Mouse (Mus musculus) left cerebral cortex, postnatal 36 days (tissue): ENCODE data around the gene Lsm12. TPM values are rescaled to one million over a fixed set of nuclear protein-coding genes. Genes with fewer than 3 reads are reported as not detected.

Experiments
- DNase-seq, 2 experiments: peaks; one replicate each; pipeline ENCODE4 v3.0.0; 2021 to 2022; ENCODE audit warnings: low spot score in 2 of 2, mixed read lengths in 1 of 2
- intact Hi-C: fragments of 180-260 bp; cut with DNase I; formaldehyde crosslinking; loops from one replicate; pipeline ENCODE4 v1.15.1; 2025
- microRNA-seq: library from miRNA; unstranded; fragments of <30 nt; microRNA quantifications from one replicate; pipeline ENCODE4 v1.2.0, GENCODE M21; 2022
- total RNA-seq, 2 experiments: library from RNA; stranded (reverse); gene quantifications; 2 replicates each; pipeline ENCODE4 v1.2.3; 2021

Gene Lsm12
- total RNA-seq, 2 experiments from 2014 or later, result 58.0 to 58.7 TPM

DNA sequence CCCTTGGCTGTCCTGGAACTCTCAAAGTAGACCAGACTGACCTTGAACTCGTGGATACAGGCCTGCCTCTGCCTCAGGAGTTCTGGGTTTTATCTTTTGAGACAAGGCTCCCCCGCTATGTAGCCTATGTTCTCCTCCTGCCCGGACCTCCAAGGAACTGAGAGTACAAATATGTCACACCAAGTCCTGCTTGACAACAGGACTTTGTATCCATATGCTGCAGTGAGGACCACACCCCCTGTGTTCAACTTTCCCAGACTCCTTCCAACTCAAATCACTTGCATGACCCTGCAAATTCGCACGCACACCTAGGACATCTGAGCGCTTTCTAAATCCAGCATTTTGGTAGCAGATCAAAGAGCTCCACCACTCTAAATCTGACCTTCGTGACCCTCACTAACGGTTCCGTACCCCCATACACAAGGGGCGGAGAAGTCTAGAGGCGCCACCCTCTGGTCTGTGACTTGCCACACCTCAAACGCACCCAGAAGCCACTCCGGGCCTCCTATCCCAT, 40.1 kb downstream of the Lsm12 start:
- no peak for DNase-seq
- intact Hi-C loops, result no loop called here

DNA sequence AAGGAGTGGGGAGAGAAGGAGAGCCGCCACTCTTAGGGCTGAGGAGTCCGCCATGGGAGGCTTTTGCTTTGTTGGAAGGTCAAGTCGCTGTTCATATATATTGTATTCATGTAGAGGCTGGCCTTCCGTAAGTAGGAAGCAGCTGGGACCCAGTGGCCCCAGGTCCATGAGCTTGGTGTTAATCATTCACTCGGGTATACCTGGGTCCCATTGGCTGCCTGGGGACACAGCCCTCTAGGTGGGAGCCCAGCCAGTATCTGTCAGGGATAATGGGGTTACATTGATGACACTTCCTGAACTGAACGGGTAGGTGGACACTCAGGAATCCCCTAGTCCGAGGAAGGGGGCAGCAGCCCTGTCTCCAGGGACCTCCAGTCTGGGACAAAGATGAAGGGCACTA, 42.7 kb downstream of the Lsm12 start:
- intact Hi-C loops, result no loop called here
- no peak for DNase-seq

DNA sequence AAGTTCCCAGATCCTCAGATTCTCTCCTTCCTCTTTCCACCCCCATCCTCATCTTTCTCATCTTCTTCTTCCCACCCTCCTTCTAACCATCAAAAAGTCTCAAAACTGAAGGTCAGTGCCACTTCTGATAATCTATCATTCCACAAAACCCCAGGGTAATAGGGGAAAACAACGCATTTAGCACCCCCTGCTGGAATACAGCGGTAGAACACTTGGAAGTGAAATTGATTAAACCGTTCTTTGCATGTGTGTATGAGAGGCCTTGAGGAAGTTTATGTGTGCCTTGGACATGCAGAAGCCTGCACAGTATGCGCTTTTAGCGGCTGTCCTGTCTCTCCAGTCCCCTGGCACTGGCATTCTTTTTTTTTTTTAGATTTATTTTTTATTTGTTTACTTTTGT, 44.6 kb downstream of the Lsm12 start:
- intact Hi-C loops, result loop anchor here (2.0 kb wide), 1 partner anchor 154 kb away; the partner anchor contains the start of gene Dusp3

DNA sequence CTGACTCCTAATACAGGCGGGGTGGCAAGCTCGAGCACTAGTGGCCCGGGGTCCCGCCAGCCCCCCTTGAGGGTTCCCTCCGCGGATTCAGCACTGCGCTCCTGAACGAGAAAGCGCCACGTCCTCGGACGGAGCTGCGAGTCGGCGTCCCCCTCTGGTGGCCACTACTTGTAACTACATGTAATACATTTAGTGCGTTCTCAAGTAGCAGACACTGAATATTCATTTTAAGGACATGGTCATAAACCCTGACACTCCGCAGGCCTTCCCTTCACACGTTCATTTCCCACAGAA, 46.7 kb downstream of the Lsm12 start:
- peak; percentile 44 to 55 for DNase-seq
- intact Hi-C loops, result loop anchor here (1.0 kb wide), 2 partner anchors 36 to 77 kb away; no protein-coding TSS in a partner anchor

More for the DNA sequence above, 44.6 kb downstream of the Lsm12 start:
- peak in 1 of 2 experiments; percentile 47 for DNase-seq

DNA sequence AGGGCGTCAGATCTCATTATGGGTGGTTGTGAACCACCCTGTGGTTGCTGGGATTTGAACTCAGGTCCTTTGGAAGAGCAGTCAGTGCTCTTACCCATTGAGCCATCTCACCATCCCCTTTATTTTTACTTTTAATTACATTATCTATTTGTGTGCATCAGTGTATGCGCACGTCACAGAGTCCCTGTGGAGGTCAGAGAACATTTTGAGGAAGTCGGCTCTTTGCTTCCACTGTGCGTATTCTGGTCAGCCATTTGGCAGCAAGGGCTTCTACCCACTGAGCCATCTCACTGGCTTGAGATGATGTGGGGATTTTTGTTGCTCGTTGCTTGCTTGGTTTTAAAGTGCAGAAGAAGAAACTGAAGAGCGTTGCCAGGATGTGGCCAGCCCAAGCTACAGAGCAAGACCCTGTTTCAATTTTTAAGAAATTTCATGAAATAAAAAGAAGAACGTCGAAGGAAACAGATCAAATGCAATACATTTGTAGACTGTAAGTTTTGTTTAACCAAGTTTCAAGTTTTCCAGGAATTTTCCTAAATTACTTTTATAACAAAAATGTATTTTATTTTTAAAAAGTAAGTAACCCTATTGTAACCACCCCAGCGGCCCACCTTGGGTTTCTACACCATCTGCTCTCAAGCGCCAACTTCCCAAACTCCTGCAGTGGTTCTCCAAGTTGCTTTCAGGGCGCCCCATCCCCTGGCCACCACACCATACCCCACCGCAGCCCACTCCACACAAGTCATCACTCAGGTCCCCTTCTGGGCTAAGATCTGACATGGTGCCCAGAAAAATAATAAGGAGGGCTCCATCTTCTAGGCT, 47.3 kb downstream of the Lsm12 start:
- no peak for DNase-seq
- intact Hi-C loops, result loop anchor here (1.0 kb wide), 2 partner anchors 36 to 77 kb away; no protein-coding TSS in a partner anchor

DNA sequence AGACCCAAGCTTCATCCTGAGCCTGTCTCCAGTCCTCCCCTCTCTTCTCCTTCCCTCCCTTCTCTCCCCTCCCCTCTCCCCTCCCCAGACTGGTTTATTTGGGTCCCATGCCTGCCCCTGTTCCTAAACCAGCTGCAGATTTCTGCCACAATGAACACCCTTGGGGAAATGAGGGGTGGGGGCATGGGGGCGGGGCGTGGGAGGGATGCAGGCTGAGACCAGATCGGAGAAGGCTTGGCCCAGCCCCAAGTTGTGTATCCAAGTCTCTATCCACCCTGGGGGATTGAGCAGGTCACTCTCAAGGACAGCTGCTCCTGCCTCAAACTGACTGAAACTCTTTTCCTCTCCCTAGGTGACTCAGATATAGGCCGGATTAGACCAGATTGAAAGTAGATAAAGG, 50.6 kb downstream of the Lsm12 start:
- intact Hi-C loops, result no loop called here
- DNase-seq, result no peak

DNA sequence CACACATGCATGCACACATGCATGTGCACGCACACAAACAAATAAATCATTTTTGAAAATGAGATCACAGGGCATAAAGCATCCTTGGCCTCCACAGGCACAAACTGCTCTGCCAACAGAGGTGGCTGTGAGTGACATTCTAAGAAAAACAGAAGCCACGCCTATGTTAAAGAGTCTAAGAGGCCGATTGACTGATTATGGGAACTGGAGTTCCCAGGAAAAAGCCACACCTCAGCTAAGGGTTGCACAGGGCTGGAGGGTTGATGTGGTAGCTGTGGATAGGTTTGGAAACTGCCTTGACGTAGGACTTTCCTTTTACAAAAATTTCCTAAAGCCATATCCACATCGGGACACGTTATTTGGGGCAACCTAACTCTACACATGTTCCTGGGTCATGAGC, 67.7 kb downstream of the Lsm12 start:
- no peak for DNase-seq
- intact Hi-C loops, result no loop called here

DNA sequence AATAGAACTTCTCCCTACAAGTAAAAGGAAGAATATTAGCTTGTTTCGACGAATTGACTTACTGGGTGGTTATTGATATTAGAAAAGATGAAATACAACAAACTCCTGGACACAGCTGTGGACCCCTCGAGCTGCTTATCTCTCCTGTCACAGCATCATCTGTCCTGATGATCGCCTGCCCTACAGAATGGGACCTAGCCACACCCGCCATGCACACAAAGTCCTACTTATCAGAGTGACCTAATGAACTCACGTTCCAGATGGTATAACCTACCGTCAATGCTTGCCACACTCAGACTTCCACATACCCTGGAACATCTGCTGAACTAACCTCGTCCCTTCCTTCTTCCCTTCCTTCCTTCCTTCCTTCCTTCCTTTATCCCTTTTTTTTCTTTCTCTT, 68.9 kb downstream of the Lsm12 start:
- intact Hi-C loops, result no loop called here

More for the DNA sequence above, 68.9 kb downstream of the Lsm12 start:
- no peak for DNase-seq

Small RNA genes lying within 50 kb of the gene (microRNA-seq; reads per million reads assigned to microRNA genes)
- 5.6 reads per million, percentile 19 among the genes with 10 or more reads in this experiment for gene Mir8101

Other genes starting within 250 kb of the Lsm12 start
- gene Sost, start 218.3 kb downstream of the Lsm12 start, total RNA-seq, result under 1 TPM in 1 of 2 experiments, not detected in 1; 0.15 TPM
- gene Cfap97d1, start 201.0 kb downstream of the Lsm12 start, total RNA-seq, result not detected
- gene Dusp3, start 198.3 kb downstream of the Lsm12 start, total RNA-seq, result 100 to 1,000 TPM; 201 to 252 TPM
- 10 to 100 TPM; 69.0 to 85.2 TPM for gene Mpp3, start 156.8 kb downstream of the Lsm12 start, total RNA-seq
- gene Cd300lg, start 143.8 kb downstream of the Lsm12 start, total RNA-seq, result under 1 TPM in 1 of 2 experiments, not detected in 1; 0.32 TPM
- 100 to 1,000 TPM; 148 to 157 TPM for gene Mpp2, start 96.8 kb downstream of the Lsm12 start, total RNA-seq
- gene Ppy, start 84.0 kb downstream of the Lsm12 start, total RNA-seq, result not detected
- gene Pyy, start 77.5 kb downstream of the Lsm12 start, total RNA-seq, result not detected
- not detected for gene Nags, start 39.8 kb downstream of the Lsm12 start, total RNA-seq
- 10 to 100 TPM; 24.2 to 27.3 TPM for gene Tmem101, start 28.9 kb downstream of the Lsm12 start, total RNA-seq
- 10 to 100 TPM; 56.1 to 67.2 TPM for gene G6pc3, start 4.3 kb upstream of the Lsm12 start, total RNA-seq
- 100 to 1,000 TPM; 270 to 275 TPM for gene Hdac5, start 44.9 kb upstream of the Lsm12 start, total RNA-seq
- 1 to 10 TPM; 1.2 TPM for gene BC030867, start 63.6 kb upstream of the Lsm12 start, total RNA-seq
- 1 to 10 TPM; 1.2 to 1.7 TPM for gene Asb16, start 83.4 kb upstream of the Lsm12 start, total RNA-seq
- gene Tmub2, start 99.6 kb upstream of the Lsm12 start, total RNA-seq, result 10 to 100 TPM; 70.8 to 77.7 TPM
- gene Atxn7l3, start 111.3 kb upstream of the Lsm12 start, total RNA-seq, result 100 to 1,000 TPM; 227 to 258 TPM
- gene Ubtf, start 134.4 kb upstream of the Lsm12 start, total RNA-seq, result 100 to 1,000 TPM; 114 to 125 TPM
- gene Slc4a1, start 180.9 kb upstream of the Lsm12 start, total RNA-seq, result under 1 TPM; 0.39 to 0.50 TPM
- gene Rundc3a, start 208.1 kb upstream of the Lsm12 start, total RNA-seq, result 100 to 1,000 TPM; 469 to 527 TPM
- gene Slc25a39, start 222.7 kb upstream of the Lsm12 start, total RNA-seq, result 10 to 100 TPM; 56.7 to 64.8 TPM
- 10 to 100 TPM; 58.3 to 60.1 TPM for gene Grn, start 245.0 kb upstream of the Lsm12 start, total RNA-seq